Mouse (Mus musculus): ENCODE data around the gene Hfe2.

Gene Hfe2

GRCm38 (mm10) chr3:96559398-96559910, 34.5 kb downstream of the Hfe2 start:
- peak in 1 of 2 experiments; percentile 42 for DNase-seq

- peak in 1 of 2 experiments; percentile 24 for DNase-seq
These were observed 35.2 kb downstream of the Hfe2 start for GRCm38 (mm10) chr3:96559911-96560850.

GRCm38 (mm10) chr3:96560881-96561668, 36.1 kb downstream of the Hfe2 start:
- peak in 1 of 2 experiments; percentile 5 for DNase-seq

GRCm38 (mm10) chr3:96561946-96562681, 37.1 kb downstream of the Hfe2 start:
- DNase-seq, result no peak

- no peak for DNase-seq
These were observed 38.3 kb downstream of the Hfe2 start for GRCm38 (mm10) chr3:96563267-96563666.

DNA sequence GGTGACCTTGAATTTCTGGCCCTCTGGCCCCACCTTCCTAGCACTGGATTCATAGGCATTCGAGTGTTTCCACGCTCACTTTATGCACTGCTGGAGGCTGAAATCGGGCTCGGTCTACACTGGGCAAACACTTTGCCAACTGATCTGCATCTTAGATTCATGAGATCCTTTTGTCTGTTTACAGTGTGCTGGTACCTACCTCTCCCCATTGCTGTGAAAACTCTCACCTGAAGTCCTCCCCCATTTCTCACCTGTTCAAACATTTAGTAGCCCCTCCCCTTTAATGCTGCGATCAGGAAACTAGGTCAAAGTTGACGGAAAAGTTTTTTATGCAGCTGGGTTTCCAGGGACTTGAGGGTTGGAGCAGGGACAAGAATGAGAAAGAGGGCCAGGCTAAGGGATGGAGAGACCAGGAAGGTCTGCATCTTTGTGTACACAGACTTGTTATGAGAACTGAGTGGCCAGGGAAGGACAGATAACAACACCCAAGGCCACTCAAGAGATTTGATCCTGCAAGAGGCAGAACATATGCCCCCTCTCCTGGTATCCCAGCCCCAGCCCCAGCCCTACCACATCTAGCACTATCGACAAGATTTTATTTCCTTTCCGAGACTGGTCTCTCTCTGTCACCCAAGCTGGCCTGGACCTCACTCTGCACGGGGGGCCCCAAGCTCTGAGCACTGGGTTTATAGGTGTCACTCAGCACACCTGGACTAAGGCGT, 39.1 kb downstream of the Hfe2 start:
- DNase-seq, result no peak

GRCm38 (mm10) chr3:96564633-96565032, 39.7 kb downstream of the Hfe2 start:
- DNase-seq, result peak; percentile 49 to 58

- DNase-seq, result no peak
These were observed 40.1 kb downstream of the Hfe2 start for GRCm38 (mm10) chr3:96565105-96565504.

DNA sequence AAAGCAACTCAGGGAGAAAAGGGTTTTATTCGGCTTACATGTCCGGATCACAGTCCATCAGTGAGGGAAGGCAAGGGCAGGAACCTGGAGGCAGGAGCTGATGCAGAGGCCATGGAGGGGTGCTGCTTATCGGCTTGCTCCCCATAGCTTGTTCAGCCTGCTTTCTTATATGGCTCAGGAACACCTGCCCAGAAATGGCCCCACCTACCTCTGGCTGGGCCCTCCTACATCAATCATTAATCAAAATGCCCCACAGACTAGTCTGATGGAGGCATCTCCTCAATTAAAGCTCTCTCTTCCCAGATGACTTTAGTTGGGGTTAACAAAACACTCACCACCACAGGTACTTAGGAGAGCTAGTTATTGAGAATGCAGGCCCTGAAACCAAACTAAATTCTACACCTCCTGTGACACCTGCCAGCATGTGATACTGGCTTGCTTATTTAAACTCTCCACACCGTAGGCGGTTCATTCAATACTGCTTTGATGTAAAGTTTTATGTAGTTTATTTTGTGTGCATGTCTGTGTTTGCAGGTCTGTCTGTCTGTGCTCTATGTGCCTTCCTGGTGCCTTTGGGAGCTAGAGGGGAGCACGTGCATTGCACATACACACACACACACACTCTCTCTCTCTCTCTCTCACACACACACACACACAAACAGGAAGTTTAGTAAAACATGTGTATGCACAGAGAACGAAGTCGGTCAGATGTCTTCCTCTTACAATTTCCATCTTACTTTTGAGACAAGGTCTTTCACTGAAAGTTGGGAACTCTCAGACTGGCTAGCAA, 41.9 kb downstream of the Hfe2 start:
- no peak for DNase-seq

GRCm38 (mm10) chr3:96568605-96569004, 43.6 kb downstream of the Hfe2 start:
- peak in 1 of 2 experiments; percentile 17 for DNase-seq

- no peak for DNase-seq
These were observed 44.5 kb downstream of the Hfe2 start for GRCm38 (mm10) chr3:96569506-96569905.

- no peak for DNase-seq
These were observed 45.1 kb downstream of the Hfe2 start for GRCm38 (mm10) chr3:96569966-96570605.

GRCm38 (mm10) chr3:96570643-96571042, 45.7 kb downstream of the Hfe2 start:
- DNase-seq, result no peak

GRCm38 (mm10) chr3:96571336-96571735, 46.4 kb downstream of the Hfe2 start:
- DNase-seq, result no peak

GRCm38 (mm10) chr3:96571896-96572698, 47.1 kb downstream of the Hfe2 start:
- DNase-seq, result no peak

GRCm38 (mm10) chr3:96573611-96574511, 48.9 kb downstream of the Hfe2 start:
- no peak for DNase-seq

DNA sequence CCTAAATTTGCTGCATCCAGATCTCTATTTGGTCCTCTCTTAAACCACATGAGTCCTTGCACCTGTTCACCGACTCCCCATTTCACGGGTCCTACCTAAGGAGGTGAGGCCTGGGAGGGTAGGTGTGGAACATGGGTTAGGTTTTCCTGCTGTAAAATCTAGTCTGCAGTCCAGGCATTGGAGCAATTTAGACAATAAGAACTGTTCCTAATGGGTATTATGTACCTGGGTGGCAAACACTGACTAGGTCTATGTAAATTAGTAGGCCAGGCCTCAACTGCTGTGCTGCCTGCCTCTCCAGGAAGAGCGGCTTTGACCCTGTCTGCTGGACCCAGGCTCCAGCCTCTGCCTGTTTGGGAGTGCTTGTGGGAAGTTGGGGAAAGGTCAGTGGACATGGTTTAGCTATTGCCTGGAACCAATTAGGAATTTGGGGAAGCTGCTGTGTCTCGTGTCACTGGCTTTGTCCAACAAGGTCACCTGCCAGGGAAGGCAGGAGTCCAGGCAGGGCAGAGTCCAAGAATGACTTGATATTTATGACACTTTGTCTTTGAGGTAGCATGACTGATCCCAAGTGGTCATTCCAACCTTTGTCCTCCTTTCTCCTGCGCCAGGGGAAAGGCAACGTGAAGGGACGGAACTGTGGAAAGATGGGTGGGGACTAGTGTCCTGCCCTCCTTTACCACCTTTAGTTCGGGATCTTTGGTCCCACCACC, 50.5 kb downstream of the Hfe2 start:
- DNase-seq, result no peak
